Mouse (Mus musculus): Measurements from ENCODE around the gene Stat3.
A peak's percentile ranks its signal among the peaks of the same experiment; 100 is the strongest.

Gene Stat3

DNA sequence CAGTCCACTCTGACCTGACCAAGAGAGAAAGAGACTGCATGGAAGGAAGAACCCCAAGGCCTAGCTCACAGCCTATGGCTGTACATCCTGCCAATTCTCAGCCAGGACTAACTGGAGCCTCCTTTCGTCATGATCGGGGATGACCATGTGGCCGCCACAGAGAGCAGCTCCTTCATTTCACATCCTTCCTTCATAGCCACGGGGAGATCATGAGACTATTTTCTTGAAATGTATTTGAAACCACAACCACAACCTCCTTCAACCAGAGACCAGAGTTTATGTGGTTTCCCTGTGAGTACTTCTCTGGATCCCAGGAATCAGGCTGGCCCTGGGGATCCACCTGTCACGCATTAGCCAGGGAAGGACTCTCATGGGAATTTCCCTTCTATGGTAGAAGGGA is 86.3 kb downstream of the Stat3 start:
- no peak for DNase-seq (ENCODE audit: extremely low spot score)

DNA sequence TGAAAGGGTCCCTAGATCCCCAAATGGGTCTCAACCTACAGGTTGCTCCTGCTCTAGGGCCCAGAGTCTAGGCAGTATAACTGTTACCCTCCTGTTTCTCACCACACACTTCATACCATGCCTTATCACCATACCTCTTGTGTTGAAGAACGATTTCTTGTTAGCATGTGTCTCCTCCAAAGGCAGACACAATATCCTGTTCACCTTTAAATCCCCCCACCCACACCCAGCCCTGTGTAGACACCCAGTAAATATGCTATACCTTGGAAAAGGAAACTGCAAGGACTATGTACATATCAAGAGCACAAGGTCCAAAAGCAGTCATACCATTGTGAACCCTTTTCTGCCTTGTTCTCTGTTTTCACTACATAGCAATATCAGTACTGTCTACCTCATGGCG is 87.3 kb downstream of the Stat3 start:
- DNase-seq (ENCODE audit: extremely low spot score), result no peak

DNA sequence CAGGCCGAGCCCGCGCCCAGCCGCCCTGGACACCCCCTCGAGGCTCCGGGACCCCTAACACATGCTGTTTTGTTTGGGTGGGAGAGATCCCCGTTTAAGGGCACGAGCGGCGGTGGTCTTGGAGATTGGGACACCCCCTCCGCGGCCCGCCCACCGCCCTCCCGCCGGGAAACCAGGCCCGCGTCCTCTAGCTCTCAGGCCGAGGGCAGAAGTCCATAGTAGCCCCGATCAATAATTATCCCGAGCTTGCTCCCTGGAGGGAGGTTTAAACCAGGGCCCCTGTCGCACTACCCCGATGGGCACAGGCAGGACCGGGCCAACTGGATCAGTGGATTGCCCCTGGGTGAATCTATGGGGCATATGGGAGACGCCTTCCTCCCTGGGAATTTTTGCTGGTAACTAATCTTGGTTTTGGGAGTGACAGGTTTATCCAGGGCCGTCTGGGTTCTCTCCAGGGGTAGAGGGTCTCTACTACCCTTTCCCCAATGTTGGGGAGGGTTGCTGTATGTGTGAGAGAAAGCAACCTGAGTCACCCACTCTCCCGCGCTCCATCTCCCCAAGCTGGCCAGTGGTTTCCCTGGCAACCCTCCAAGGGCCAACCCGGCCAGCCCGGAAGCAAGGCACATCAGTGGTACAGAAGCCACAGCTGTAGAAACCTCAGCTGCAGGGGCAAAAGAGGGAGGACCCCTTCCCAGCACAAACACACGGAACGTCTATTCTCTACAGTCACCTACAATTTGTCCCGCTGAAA is 88.4 kb downstream of the Stat3 start:
- peak; percentile 72 for DNase-seq (ENCODE audit: extremely low spot score)

DNA sequence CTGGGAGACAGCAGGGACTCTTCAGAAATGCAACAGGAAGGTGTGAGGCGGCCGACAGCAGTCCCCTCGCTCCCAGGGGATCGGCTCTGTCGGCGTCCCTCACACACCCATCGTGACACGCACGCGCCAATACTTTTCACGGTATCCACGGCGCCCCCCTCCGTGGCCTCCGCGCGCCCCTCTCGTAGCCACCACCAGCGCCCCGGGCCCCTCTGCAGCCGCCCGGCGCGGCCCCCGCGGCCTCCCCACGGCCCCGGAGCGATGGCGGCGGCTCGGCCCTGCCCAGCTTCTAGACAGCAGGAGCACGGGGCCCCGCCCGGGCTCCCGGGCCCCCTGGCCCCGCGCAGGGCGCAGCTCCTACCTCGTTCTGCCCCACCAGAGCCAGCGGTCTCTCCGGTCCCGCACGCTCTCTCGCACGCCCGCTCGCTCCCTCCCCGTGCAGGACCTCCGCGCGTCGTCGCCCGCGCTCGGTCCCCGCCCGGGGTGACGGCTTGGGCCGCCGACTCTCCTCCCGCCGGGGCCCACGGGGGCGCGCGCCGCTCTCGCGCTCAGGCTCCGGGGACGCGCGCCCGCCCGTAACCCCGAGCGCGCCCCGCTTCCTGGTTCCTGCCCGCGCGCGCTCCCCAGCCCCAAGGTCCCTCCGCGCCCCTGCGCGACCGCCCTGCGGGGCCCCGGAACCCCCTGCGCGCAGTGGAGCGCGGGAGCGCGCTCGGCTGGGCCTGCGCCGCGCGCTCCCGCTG is 89.1 kb downstream of the Stat3 start, which contains the start of gene Stat5b:
Gene Stat5b (minus strand): TSS at position 687 of the 740 bp plus-strand sequence.
- DNase-seq (ENCODE audit: extremely low spot score), result peak; percentile 76

DNA sequence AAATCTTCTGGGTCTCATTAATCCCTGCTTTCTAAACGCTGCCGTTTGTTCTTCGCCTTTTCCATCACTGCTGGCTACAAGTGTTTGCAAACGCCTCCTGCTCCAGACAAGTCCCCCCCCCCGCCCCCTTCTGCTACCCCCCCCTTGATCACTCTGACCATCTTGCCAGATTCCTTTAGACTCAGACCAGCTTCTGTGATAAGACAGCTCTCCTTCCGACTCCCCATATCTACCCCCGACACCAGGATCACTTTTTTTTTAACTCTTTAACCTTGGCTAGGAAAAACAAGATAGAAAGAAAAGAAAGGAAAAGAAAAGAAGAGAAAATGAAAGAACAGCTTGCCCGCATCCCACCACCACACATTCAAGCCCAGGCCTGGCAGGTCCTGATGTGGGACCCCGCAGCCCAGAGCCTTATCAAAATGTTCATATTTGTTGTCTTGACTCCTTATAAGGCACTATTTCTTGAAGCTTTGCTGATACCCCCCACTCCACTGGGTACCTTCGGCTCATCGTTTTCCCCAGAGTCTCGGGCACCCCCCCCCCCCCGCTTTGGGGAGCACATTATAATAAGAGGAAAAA is 89.8 kb downstream of the Stat3 start:
- DNase-seq (ENCODE audit: extremely low spot score), result no peak

DNA sequence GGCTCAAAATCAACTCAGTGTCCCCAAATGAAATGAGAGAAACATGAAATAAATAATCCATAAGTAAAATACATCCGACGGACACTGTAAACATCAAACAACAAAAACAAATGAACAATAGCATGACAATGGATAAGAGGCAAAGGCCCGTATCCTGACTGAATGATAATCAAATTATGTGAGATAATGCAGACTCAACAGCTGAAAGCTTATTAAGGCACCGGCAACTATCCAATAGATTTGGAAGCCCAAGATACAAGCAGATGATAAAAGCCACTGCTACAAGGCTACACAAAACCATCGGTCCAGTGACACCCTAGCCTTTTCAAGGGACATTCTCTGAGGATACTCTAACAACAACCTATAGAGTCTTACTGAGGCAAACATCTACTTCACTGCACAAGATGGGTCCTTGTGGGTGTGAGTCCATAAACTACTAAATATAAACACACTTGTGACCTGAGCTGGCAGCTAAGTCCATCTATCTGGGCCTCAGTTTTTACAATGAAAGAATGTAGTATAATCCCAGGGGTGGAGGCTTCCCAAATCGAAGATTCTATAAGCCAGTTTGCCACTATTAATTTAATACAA is 90.5 kb downstream of the Stat3 start:
- no peak for DNase-seq (ENCODE audit: extremely low spot score)

DNA sequence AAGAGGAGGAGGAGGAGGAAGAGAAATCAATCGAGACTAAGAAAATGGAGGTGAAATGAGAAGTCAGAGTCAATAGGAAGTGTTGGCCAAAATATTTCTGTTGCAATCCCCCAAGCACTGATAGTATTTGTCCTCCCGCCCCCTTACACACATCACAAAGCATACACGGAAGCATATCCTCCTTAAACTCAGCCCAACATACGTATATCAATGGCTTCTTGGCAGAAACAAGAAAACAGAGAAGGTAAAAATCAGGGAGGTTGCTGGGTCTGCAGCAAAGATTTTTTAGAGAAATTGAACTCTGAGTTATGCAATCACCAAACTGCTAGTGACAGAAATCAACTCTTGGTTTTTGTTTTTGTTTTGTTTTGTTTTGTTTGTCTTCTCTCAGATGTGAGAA is 91.3 kb downstream of the Stat3 start:
- no peak for DNase-seq (ENCODE audit: extremely low spot score)

DNA sequence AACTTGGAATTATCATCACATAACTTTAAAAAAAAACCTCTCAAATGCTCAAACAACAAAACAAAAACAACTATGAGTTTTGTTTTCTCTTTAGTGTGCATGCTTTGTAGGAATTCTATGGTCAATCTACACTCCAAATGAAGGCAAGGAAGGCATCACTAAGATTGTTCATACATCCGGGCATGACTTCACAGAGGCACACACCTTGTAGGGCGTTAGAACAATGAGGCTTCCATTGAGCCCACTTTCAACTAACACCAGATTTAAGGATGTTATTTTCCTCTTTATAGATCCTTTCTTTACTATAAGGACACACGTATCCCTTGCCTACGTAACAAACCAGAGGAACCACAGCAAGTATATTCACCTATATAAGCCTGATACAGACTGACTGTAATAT is 91.8 kb downstream of the Stat3 start:
- no peak for DNase-seq (ENCODE audit: extremely low spot score)

DNA sequence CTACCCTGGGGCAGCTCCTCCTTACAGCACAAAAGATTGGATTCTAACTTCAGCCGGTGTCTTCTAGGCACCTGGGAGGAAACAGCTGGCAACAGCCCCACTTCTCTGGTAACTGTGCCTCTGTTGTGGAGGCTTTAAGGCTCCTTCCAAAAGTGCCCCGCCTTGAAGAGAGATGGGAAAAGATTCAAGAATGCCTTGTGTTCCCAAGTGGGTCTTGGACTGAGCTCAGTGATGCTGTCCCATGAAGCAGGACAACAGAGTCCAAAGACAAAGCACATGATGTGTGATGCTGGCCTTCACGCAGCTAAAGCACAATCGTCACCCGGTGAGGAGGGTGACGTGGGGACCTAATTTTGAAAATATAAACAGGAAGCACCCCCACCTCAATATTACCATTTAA is 93.5 kb downstream of the Stat3 start:
- no peak for DNase-seq (ENCODE audit: extremely low spot score)

DNA sequence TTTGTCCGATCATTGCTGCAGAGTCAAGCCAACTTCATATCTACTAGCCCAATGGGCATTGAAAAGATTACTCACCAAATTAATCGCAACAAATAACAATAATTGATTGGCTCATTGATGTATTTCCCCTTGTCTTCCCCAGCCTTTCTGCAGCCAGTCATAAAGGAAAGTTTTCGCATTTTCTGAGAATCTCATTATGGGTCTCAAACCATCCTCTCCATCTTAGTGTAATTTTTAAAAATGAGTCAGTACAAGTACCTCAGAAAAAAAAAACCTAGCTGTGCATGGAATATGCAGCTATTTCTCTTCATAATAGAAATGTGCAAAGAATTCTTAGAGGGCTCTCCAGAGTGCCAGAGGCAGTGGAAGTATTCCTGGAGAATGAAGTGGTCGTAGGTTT is 95.2 kb downstream of the Stat3 start:
- no peak for DNase-seq (ENCODE audit: extremely low spot score)

DNA sequence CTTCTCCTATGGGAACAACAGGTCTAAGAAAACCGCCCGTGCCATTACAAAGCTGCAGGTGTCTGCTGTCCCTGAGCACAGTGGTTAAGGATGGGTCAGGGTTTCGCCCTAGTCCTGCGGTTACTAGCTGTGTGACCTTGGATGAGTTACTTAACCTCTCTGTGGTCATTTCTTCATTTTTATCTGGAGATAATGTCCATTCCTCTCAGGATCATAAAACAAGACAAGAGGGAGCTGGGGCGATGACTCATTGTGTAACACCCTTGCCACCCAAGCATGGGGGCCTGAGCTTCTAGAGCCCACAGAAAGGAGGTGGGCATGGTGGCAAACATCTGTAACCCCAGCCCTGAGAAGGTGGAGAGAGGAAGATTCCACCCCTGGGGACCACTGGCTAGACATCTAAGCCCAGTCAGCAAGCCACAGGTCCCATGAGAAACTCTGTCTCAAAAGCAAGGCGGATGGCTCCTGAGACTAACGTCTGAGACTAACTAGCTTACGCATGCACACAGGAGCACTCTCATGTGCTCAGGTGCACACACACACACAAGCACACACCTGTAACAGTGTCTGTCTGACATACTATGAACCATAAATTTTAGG is 96.2 kb downstream of the Stat3 start:
- no peak for DNase-seq (ENCODE audit: extremely low spot score)

DNA sequence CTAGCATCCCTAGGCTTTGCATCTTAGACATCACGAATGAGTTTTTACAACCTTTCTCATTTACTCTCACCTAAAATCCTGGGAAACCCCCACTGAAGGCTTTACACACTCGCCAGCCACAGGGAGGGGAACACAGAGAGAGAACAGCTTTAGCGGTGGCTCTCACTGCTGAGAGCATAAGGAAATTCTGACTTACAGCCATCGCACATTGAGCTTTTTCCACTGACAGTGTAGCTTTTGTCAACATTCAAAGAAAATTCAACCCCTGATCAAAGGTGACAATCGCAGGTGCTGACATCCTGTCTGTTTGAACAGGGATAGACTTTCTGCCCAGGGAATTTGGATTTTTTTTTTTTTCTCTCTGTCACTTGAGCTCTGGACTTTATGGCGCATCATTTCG is 97.3 kb downstream of the Stat3 start:
- DNase-seq (ENCODE audit: extremely low spot score), result no peak

DNA sequence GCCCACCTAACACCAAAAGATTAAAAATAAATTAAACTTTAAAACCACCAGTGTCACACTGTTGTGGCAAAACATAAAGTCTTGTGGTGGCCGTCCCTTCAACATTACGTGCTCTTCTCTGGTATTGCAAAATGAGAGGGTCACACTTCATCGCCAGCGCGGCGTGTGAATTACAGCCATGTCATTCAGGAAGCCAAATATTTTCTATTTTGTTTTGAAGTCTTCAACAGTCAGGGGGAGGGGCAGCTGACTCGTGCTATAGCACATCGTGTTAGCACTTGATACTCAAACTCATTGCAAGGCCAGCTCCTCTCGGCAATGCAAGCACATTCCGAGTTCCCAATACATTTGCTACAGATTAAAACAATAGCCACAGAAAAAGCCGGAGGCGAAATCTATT is 98.5 kb downstream of the Stat3 start:
- DNase-seq (ENCODE audit: extremely low spot score), result no peak

DNA sequence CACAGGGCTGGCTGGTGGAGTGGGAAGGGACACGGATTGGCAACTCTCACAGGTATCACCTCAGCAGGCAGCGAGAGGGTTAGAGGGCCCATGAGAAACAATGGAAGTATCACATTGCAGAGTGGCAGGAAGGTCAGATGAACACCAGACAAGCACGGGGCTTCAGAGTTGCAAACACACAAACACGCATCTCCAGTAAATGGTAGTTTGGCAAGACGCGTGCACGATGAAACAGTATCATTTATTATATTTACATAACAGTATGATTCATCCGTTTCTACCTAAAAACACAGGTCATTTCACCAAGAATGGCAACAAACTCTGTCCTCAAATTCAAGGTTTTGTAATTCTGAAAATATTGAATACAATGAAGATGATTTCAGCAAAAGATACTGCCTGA is 99.8 kb downstream of the Stat3 start:
- no peak for DNase-seq (ENCODE audit: extremely low spot score)

DNA sequence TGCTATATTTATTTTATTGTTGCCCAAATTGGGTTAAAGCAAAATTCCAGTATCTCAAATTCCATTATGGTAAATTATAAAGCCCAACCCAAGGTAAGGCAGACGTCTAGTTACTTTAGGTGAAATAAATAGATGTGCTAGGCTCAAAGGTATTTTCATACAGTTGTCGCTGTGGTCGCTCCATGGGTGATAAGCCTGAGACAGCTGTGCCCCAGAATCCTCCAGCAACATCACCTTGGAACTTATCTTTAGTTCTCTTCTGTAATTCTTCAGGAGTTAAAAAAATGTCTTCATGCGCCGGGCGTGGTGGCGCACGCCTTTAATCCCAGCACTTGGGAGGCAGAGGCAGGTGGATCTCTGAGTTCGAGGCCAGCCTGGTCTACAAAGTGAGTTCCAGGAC is 100.4 kb downstream of the Stat3 start:
- no peak for DNase-seq (ENCODE audit: extremely low spot score)

DNA sequence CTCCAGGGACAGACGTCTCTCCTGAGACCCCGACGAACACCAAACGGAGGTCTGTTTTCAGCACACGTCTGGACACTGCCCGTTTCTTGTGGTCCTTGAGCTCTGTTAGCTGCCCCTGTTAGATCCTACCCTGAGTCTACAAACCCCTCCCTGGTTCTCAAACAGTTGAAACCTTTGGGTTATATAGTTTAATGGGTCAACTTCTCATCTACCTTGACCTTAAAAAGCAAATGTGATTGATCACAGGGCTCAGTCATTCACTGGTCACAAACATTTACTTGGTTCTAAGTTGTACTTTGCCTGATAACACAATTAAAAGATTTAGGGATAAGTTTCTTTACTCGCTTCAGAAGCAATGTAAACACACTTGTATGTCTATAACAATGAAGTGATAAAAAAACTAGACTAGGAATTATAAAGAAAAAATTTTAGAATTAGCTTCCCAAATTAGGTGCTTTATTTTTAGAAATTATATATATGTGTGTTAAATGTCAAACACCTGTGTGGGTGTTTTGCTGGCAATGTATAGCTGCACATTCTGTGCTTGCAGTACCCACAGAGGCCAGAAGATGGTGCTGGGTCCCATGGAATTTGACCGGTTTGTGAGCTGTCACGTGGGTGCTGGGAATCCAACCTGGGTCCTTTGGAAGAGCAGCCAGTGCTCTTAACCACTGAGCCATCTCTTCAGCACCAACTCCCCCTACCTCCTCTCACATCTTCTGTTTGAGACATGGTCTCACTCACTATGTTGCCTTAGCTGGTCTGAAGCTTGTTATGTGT is 102.2 kb downstream of the Stat3 start:
- DNase-seq (ENCODE audit: extremely low spot score), result no peak
